Mouse (Mus musculus) hindbrain, embryonic 10.5 days (tissue): ENCODE data around the gene Idua. TPM values are rescaled to one million over a fixed set of nuclear protein-coding genes. Genes with fewer than 3 reads are reported as not detected.
A peak's percentile ranks its signal among the peaks of the same experiment; 100 is the strongest.
"Not testable (repeated sequence)": the region's sequence is repeated elsewhere in the genome, so short reads cannot be mapped to it uniquely, and the experiment has no call there.

Experiments used
- DNase-seq: peaks from one replicate; pipeline ENCODE4 v3.0.0-alpha.2; 2017; ENCODE audit warnings: low spot score
- H3K27ac ChIP-seq: fragments of 300-500 bp; sonication (generic); 2 replicates; pipeline ENCODE4 v1.5.1; 2016; ENCODE audit warnings: mild to moderate bottlenecking, moderate library complexity
- H3K27me3 ChIP-seq: fragments of 300-500 bp; sonication (generic); 2 replicates; pipeline ENCODE4 v1.6.1; 2016; ENCODE audit warnings: mild to moderate bottlenecking; ENCODE audit not compliant: poor library complexity, insufficient read depth, severe bottlenecking
- H3K36me3 ChIP-seq: fragments of 300-500 bp; sonication (generic); 2 replicates; pipeline ENCODE4 v1.6.1; 2016; ENCODE audit warnings: mild to moderate bottlenecking, moderate library complexity
- H3K4me1 ChIP-seq: fragments of 300-500 bp; sonication (generic); replicated peaks from 2 replicates; pipeline ENCODE4 v1.6.1; 2016; ENCODE audit warnings: mild to moderate bottlenecking
- H3K4me3 ChIP-seq: fragments of 300-500 bp; sonication (generic); 2 replicates; pipeline ENCODE4 v1.5.1; 2016; ENCODE audit warnings: mild to moderate bottlenecking, moderate library complexity
- H3K9me3 ChIP-seq: fragments of 300-500 bp; sonication (generic); 2 replicates; pipeline ENCODE4 v1.6.1; 2016; ENCODE audit warnings: mild to moderate bottlenecking, moderate library complexity
- WGBS: fragments of 180-500 bp; shearing (Covaris S2); methylation state at CpG from one replicate; pipeline ENCODE4 v1.1.7; 2016; 5-methylcytosine and 5-hydroxymethylcytosine counted together
- polyA plus RNA-seq: library from polyadenylated mRNA; unstranded; fragments of >200 nt; fragmentation: Nextera tagmentation; extraction: Ambion mirVana; gene quantifications from 2 replicates; pipeline ENCODE4 v1.2.1, GENCODE M21; 2016

Gene Idua
- polyA plus RNA-seq: 12.0 and 12.8 TPM in 2 replicates

DNA sequence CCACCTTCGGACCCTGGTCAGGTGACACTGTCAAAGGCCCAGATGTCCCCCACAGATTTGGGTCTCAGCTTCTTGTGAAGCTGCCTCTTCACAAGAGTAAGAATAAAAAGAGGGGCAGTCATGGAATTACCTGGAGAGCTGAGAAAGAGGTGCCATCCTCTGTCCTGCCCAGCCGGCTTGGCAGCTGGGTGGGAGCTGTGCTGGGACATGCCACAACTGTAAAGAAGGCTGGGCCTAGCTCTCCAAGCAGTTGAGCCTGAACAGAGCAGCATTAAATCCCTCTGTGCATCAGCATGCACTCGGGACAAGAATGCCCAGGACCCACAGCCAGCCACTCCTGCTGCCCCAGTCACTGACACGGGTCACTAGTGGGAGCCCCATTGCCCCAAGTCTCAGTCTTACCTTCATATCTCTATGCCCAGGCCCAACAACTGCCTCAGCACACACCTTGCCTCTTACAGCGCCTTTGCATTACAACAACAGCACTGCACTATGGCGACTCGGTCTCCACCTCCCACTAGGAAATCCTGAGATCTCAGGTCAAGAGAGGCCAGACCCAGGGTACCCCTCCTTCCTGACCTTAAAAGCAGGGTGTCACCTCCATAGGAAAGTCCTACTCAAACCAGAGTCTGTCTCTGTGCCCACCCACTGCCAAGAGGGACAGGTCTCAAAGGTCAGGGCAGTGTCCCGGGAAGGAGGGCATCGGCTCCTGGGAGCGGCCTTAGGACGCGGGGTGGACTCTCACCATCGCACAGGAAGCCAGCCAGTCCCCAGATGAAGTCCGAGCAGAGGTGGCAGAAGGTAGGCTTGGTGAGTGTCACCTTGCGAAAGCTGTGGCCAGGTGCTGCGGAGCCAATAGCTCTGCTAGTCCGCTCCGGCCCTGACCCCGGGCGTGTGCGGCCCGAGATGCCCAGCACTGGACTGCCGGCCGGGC, at the start of gene Idua:
Gene Idua, plus strand, starts transcription at position 634 of the 934 bp plus-strand sequence.
- no peaks in the 10 kb centered on the region for H3K9me3 ChIP-seq
- DNase-seq: no peak
- H3K4me1 ChIP-seq: peaks cover 29% of the 10 kb centered on the region
- peak within 1 kb of the TSS; percentile 91 for H3K27ac ChIP-seq
- peak within 1 kb of the TSS; percentile 87 for H3K4me3 ChIP-seq
- WGBS: 11% methylated on average over 24 of the region's 24 CpGs
- peaks cover 9% of the 10 kb centered on the region; the same call in 1 of the 2 replicates for H3K27me3 ChIP-seq
- peaks cover 31% of the 10 kb centered on the region for H3K36me3 ChIP-seq

DNA sequence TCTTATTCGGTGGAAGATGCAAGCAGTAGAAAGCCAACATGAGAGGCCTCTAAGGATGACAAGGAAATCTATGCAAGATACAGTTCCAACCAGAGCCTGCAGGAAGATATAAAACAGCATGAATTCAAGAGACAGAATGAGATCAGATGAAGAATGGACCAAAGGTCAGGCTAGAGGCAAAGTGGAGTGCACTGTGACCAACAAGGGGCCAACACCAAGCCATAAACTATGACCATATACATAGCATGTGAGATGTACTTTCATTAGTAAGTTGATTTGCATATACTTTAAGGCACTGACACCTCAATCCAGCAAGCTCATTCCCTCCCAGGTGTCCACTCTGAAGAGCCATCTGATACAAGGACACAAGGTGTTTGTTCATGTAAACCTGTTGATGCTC, 49.7 kb upstream of the Idua start:
- no peak for DNase-seq
- no peak overlapping the region for H3K27ac ChIP-seq
- peaks cover 98% of the 10 kb centered on the region for H3K36me3 ChIP-seq
- 91% methylated on average over 1 of the region's 1 CpGs for WGBS
- H3K4me1 ChIP-seq: no peaks in the 10 kb centered on the region
- H3K4me3 ChIP-seq: no peak overlapping the region
- no peaks in the 10 kb centered on the region for H3K9me3 ChIP-seq
- H3K27me3 ChIP-seq: no peaks in the 10 kb centered on the region

- Histone ChIP-seq H3K36me3 (peaks cover 73% of the 10 kb centered on the region), H3K27ac (no peak overlapping the region), H3K9me3 (no peaks in the 10 kb centered on the region), H3K4me1 (no peaks in the 10 kb centered on the region), H3K27me3 (no peaks in the 10 kb centered on the region), H3K4me3 (no peak overlapping the region)
- no peak for DNase-seq
- 86% methylated on average over 2 of the region's 2 CpGs for WGBS
Measured at GRCm38 (mm10) chr5:108621870-108622269, 38.3 kb upstream of the Idua start.

DNA sequence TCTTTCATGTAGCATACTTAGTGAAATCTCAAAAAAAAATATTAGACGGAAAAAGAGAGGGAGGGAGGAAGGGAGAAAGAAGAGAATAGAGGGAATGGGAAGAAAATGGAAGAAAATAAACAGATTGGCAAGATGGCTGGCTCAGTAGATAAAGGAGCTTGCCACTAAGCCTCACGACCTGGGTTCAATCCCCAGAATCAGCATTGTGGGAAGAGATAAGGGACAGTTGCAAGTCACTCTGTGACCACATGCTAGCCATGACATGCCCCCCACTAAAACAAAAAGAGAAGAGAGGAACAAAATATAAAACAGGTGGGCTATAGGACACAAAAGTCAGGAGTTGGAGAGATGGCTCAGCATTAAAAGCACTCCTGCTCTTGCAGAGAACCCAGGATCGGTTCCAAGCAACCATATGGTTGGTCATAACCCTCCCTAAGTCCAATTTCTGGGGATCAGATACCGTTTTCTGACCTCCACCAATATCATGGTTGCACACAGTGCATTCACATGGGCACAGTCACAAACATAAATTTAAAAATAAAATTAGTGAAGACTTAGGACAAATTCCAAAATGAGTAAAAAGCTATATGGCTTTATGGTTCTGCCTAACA, 34.0 kb upstream of the Idua start:
- 92% methylated on average over 4 of the region's 4 CpGs for WGBS

GRCm38 (mm10) chr5:108628891-108629633, 31.1 kb upstream of the Idua start:
- no peak for DNase-seq
- Histone ChIP-seq H3K36me3 (peaks cover 7% of the 10 kb centered on the region), H3K27ac (peak overlapping the region; percentile 97), H3K4me3 (peak overlapping the region; percentile 95), H3K9me3 (no peaks in the 10 kb centered on the region), H3K4me1 (peaks cover 22% of the 10 kb centered on the region), H3K27me3 (no peaks in the 10 kb centered on the region)
- WGBS: 2% methylated on average over 32 of the region's 32 CpGs

More for the DNA sequence above, 34.0 kb upstream of the Idua start:
- H3K4me1 ChIP-seq: peaks cover 22% of the 10 kb centered on the region
- no peak overlapping the region for H3K4me3 ChIP-seq
- peaks cover 36% of the 10 kb centered on the region for H3K36me3 ChIP-seq
- no peaks in the 10 kb centered on the region for H3K9me3 ChIP-seq
- no peak for DNase-seq
- H3K27ac ChIP-seq: no peak overlapping the region
- H3K27me3 ChIP-seq: no peaks in the 10 kb centered on the region

GRCm38 (mm10) chr5:108629634-108630483, 30.3 kb upstream of the Idua start, which contains the start of the genes Gak and Tmem175:
TSS of gene Gak (minus strand) at chr5:108629755.
TSS of gene Tmem175 (plus strand) at chr5:108629770.
- no peaks in the 10 kb centered on the region for H3K9me3 ChIP-seq
- DNase-seq: peak; percentile 94
- H3K4me1 ChIP-seq: peaks cover 22% of the 10 kb centered on the region
- peak within 1 kb of the TSS; percentile 97 for H3K27ac ChIP-seq
- under 1% methylated on average over 58 of the region's 58 CpGs for WGBS
- no peaks in the 10 kb centered on the region for H3K36me3 ChIP-seq
- H3K4me3 ChIP-seq: peak within 1 kb of the TSS; percentile 95
- no peaks in the 10 kb centered on the region for H3K27me3 ChIP-seq

DNA sequence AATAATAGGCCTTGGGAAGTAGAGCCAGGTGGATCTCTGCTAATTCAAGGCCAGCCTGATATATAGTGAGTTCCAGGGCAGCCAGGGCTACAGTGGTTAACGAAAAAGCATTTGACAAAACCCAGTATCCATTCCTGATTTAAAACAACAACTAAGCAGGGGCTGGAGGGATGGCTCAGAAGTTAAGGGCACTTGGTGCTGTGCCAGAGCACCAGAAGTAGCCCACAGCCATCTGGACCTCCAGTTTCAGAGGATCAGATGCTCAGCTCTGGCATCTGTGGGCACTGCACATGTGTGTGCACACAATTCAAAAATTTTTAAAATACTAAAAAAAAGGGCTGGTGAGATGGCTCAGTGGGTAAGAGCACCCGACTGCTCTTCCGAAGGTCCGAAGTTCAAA, 26.5 kb upstream of the Idua start:
- no peak for DNase-seq
- Histone ChIP-seq H3K36me3 (peaks cover 6% of the 10 kb centered on the region; the same call in 1 of the 2 replicates), H3K4me3 (no peak overlapping the region), H3K4me1 (peaks cover 13% of the 10 kb centered on the region), H3K27me3 (no peaks in the 10 kb centered on the region), H3K9me3 (no peaks in the 10 kb centered on the region), H3K27ac (no peak overlapping the region)
- WGBS: 94% methylated on average over 4 of the region's 4 CpGs

- 92% methylated on average over 3 of the region's 3 CpGs for WGBS
- not testable (repeated sequence) for H3K4me3 ChIP-seq, H3K4me1 ChIP-seq, H3K36me3 ChIP-seq, DNase-seq, H3K27me3 ChIP-seq, H3K27ac ChIP-seq, H3K9me3 ChIP-seq
Measured at GRCm38 (mm10) chr5:108634088-108634487, 26.0 kb upstream of the Idua start.

- no peak overlapping the region for H3K27ac ChIP-seq
- peaks cover 6% of the 10 kb centered on the region; the same call in 1 of the 2 replicates for H3K36me3 ChIP-seq
- no peaks in the 10 kb centered on the region for H3K4me1 ChIP-seq
- no peaks in the 10 kb centered on the region for H3K27me3 ChIP-seq
- 80% methylated on average over 4 of the region's 4 CpGs for WGBS
- no peaks in the 10 kb centered on the region for H3K9me3 ChIP-seq
- no peak overlapping the region for H3K4me3 ChIP-seq
- no peak for DNase-seq
Measured at GRCm38 (mm10) chr5:108636172-108636571, 24.0 kb upstream of the Idua start.

DNA sequence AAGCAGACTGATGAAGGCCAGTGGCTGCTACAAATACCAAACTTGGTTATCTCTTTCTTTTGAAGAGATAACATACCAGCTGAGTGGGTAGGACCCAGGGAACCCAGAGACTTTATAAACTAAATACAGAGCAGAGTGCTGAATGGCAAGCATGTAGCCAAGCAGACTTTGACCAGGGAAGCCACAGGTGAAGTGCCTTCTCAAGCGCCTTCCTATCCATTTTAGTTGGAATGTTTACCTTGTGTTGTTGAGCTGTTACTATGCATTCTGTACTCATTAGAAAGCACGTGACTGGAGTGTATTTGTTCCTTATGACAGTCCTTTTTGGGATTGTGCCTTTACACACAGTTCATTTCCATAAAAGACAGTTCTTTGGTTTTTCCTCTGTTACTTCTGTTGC, 16.5 kb upstream of the Idua start:
- WGBS: 85% methylated on average over 2 of the region's 2 CpGs
- Histone ChIP-seq H3K9me3 (no peaks in the 10 kb centered on the region), H3K4me3 (no peak overlapping the region), H3K27ac (no peak overlapping the region), H3K4me1 (no peaks in the 10 kb centered on the region), H3K27me3 (no peaks in the 10 kb centered on the region), H3K36me3 (peaks cover 54% of the 10 kb centered on the region)
- DNase-seq: no peak

DNA sequence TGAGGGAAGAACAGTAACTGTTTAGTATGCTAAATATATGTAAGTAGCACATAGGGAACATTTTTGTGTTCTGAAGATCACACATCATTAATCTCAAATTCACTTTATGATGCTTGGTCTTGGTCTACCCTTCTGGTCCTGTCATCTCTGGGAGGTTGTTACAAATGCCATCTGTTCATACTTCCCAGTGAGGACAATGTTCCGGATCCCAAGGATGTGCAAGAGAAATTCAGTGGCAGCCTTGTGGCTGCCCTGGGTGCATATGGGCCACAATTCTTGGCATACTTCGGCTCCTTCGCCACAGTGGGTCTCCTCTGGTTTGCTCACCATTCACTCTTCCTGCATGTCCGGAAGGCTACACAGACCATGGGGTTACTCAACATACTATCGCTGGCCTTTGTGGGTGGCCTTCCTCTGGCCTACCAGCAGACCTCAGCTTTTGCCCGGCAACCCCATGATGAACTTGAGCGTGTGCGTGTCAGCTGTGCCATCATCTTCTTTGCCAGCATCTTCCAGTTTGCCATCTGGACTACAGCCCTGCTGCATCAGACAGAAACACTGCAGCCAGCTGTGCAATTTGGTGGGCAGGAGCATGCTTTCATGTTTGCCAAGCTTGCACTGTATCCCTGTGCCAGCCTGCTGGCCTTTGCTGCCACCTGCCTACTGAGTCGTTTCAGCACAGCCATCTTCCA, 14.3 kb upstream of the Idua start:
- H3K9me3 ChIP-seq: no peaks in the 10 kb centered on the region
- no peak overlapping the region for H3K27ac ChIP-seq
- H3K27me3 ChIP-seq: no peaks in the 10 kb centered on the region
- H3K36me3 ChIP-seq: peaks cover 75% of the 10 kb centered on the region
- DNase-seq: no peak
- 91% methylated on average over 9 of the region's 9 CpGs for WGBS
- H3K4me3 ChIP-seq: no peak overlapping the region
- H3K4me1 ChIP-seq: no peaks in the 10 kb centered on the region
